Mouse (Mus musculus) myocyte (in vitro differentiated cells): ENCODE measurements around the gene Tnfrsf14.

Experiments
- E2F4 ChIP-seq: IDR thresholded peaks from one replicate; pipeline ENCODE4 v1.6.1; 2011; ENCODE audit warnings: mild to moderate bottlenecking, control low read depth, moderate library complexity; ENCODE audit not compliant: insufficient read depth
- MAX ChIP-seq: IDR thresholded peaks from one replicate; pipeline ENCODE4 v1.6.1; 2011; ENCODE audit warnings: low read depth, mild to moderate bottlenecking, control low read depth
- MYOD1 ChIP-seq, 3 experiments: IDR thresholded peaks; one replicate each; pipeline ENCODE4 v1.6.1; 2011; ENCODE audit warnings: control low read depth in 2 of 3, low read depth in 2 of 3, mild to moderate bottlenecking in 2 of 3, moderate library complexity in 1 of 3; ENCODE audit not compliant: insufficient read length in 2 of 3, control insufficient read depth in 1 of 3
- MYOG ChIP-seq, 3 experiments: IDR thresholded peaks; one replicate each; pipeline ENCODE4 v1.6.1; 2011; ENCODE audit warnings: control low read depth in 2 of 3, low read depth in 2 of 3, mild to moderate bottlenecking in 2 of 3; ENCODE audit not compliant: insufficient read length in 2 of 3, control insufficient read depth in 1 of 3, insufficient read depth in 1 of 3
- POLR2A ChIP-seq: IDR thresholded peaks from one replicate; pipeline ENCODE4 v1.6.1; 2011; ENCODE audit warnings: low read depth, mild to moderate bottlenecking, control low read depth, moderate library complexity; ENCODE audit not compliant: insufficient read length
- POLR2AphosphoS2 ChIP-seq: IDR thresholded peaks from one replicate; pipeline ENCODE4 v1.6.1; 2011; ENCODE audit warnings: low read depth, control low read depth; ENCODE audit not compliant: insufficient read length
- TCF12 ChIP-seq: IDR thresholded peaks from one replicate; pipeline ENCODE4 v1.6.1; 2011; ENCODE audit warnings: mild to moderate bottlenecking, control low read depth; ENCODE audit not compliant: poor library complexity, insufficient read depth, severe bottlenecking
- TCF3 ChIP-seq: IDR thresholded peaks from one replicate; pipeline ENCODE4 v1.6.1; 2011; ENCODE audit warnings: low read depth, control low read depth; ENCODE audit not compliant: insufficient read length
- USF1 ChIP-seq: IDR thresholded peaks from one replicate; pipeline ENCODE4 v1.6.1; 2011; ENCODE audit warnings: low read depth, mild to moderate bottlenecking, control low read depth, moderate library complexity

- TF ChIP-seq TCF12, result no peak
- no peak for TF ChIP-seq USF1
- no peak for TF ChIP-seq MAX
- no peak for TF ChIP-seq POLR2AphosphoS2
- no peak for TF ChIP-seq POLR2A
- no peak for TF ChIP-seq MYOD1 (IDR thresholded peaks at IDR 0.05; ENCODE audit: control insufficient read depth in 1 of 3, insufficient read length in 2 of 3, low read depth in 2 of 3)
- no peak for TF ChIP-seq MYOG (IDR thresholded peaks at IDR 0.05; ENCODE audit: control insufficient read depth in 1 of 3, insufficient read depth in 1 of 3, insufficient read length in 2 of 3, low read depth in 2 of 3)
- TF ChIP-seq E2F4, result no peak
- TF ChIP-seq TCF3, result no peak
Measured at GRCm38 (mm10) chr4:154944121-154944590, 15.8 kb upstream of the Tnfrsf14 start.
